Mouse (Mus musculus): ENCODE results near the gene Rab24.

The Rab24 gene

GRCm38 (mm10) chr13:55328641-55329040, 6.9 kb upstream of the Rab24 start:
- no peak for DNase-seq (ENCODE audit: low spot score)

DNA sequence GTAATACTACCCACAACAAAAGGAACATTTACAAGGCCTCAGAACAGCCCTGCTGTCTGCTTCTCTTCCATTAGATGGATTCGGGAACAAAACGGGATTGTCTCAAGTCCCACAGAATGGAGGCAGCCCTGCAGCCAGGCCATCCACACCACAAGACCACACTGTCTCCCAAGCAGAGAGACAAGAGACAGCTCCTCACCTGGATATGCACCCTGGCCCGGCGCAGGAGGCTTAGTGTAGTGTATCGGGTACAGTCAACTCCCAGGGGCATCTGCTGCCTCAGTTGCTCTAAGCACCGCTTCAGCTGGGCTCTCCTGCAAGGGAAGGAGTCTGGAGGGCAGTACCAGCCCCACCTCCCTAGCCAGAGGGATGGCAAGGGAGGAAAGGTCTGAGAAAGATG, 6.4 kb upstream of the Rab24 start:
- no peak for DNase-seq (ENCODE audit: low spot score)

GRCm38 (mm10) chr13:55327633-55328032, 5.9 kb upstream of the Rab24 start:
- peak; percentile 65 for DNase-seq (ENCODE audit: low spot score)

DNA sequence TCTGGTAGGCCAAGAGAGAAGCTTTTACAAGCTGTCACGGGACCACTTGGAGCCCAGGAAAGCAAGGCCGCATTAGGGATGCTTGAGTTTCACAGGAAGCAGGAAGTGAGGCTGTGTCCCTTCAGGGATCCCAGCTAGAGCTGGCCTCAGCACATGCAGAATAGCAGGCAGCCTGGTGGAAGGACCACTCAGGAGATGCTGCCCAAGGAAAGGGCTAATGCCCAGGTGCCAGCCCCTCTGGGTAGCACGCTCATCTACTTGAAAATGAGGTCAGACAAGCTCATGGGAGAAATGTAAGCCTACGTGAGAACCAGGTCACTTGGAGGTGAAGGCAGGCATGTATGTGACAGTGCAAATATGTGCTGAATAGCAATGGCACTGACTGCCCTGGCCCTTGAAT, 5.4 kb upstream of the Rab24 start:
- no peak for DNase-seq (ENCODE audit: low spot score)

DNA sequence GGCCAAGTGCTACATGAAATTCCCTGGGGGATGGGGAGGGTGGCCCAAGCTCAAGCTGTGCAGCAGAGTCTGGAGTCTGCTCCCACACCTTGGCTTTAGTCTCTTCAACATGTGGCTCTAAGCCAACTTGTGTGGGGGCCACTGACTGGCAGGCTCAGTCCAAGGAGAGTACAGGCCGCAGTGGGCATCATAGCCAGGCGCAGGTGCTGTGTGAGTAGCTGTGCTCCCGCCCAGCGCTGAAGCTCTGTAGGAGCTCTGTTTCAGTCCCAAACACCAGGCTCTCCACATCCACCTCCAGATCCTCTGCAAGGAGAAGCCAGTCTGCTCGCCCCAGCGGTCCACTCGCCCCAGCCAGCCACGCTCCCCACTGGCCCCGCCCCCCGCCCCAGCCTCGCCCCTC, 3.9 kb upstream of the Rab24 start:
- DNase-seq (ENCODE audit: low spot score): no peak

DNA sequence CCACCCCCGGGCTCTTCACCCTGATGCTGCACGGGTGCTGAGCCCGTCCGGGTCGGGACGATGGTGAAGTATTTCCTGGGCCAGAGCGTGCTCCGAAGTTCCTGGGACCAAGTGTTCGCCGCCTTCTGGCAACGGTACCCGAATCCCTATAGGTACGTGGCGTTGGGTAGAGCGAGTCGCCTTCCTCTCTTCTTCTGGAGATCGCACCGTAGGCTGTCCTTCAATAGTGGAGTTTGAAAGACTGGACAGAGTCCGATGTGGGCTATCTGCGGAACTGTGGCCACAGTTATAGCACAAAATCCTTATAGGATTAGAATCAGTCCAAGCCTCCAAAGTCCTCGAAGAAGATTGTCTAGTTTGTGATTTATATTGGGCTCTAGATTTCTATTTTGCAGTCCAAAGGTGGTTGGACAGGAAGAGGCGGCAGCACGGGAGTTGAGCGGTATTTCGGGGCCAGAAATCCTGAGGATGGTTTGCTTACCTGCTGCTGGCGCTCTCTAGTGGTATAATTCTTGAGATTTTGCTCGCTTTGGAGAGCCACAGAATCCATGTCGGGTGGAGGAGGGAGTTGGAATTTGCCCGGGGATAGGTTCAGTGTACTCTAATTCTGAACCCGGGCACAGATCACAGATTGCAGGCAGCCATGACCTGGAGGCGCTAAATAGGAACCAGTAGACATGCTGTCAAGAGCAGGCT, 532 bp upstream of the Rab24 start:
- DNase-seq (ENCODE audit: low spot score): no peak

GRCm38 (mm10) chr13:55319931-55320533, 1.7 kb downstream of the Rab24 start, which contains the start of gene Prelid1:
Gene Prelid1, plus strand, starts transcription at chr13:55320500.
- DNase-seq (ENCODE audit: low spot score): no peak

- no peak for DNase-seq (ENCODE audit: low spot score)
These were observed 3.4 kb downstream of the Rab24 start for GRCm38 (mm10) chr13:55318351-55318750.

- no peak for DNase-seq (ENCODE audit: low spot score)
These were observed 6.8 kb downstream of the Rab24 start for GRCm38 (mm10) chr13:55314891-55315412.

- no peak for DNase-seq (ENCODE audit: low spot score)
These were observed 8.7 kb downstream of the Rab24 start for GRCm38 (mm10) chr13:55313051-55313450.

DNA sequence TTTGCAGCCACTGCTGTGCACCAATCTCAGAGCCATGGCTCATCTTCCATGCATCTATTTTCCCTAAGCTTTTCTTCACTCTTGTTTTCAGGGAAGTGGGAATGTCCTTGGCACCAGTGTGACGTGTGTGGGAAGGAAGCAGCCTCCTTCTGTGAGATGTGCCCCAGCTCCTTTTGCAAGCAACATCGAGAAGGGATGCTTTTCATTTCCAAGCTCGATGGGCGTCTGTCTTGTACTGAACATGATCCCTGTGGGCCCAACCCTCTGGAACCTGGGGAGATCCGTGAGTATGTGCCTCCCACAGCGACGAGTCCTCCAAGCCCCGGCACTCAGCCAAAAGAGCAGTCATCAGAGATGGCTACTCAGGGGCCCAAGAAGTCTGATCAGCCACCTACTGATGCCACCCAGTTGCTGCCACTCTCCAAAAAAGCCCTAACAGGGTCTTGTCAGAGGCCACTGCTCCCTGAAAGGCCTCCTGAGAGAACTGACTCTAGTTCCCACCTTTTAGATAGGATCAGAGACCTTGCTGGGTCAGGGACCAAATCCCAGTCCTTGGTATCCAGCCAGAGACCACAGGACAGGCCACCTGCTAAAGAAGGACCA, 9.6 kb downstream of the Rab24 start:
- no peak for DNase-seq (ENCODE audit: low spot score)

- no peak for DNase-seq (ENCODE audit: low spot score)
These were observed 20.8 kb downstream of the Rab24 start for GRCm38 (mm10) chr13:55300913-55301312.

DNA sequence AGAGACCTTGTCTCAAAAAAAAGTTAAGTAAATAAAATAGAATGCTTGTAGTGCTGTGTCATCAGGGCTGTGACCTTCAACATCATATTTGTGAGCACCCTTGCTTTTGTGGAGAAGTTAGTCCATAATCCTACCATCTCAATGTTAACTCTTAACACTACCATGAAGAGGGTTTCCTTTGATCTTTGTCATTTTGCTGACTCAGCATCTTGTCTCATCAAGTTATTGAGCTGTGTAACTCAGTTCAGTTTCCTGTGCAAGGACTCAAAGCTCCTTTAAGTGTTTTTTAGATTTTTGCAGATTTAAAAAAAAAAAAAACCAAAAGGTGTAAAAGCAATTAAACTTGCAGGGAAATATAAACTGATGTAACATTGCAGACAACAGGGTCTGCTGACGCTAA, 25.0 kb downstream of the Rab24 start:
- DNase-seq (ENCODE audit: low spot score): no peak

GRCm38 (mm10) chr13:55288854-55289253, 32.9 kb downstream of the Rab24 start:
- no peak for DNase-seq (ENCODE audit: low spot score)

DNA sequence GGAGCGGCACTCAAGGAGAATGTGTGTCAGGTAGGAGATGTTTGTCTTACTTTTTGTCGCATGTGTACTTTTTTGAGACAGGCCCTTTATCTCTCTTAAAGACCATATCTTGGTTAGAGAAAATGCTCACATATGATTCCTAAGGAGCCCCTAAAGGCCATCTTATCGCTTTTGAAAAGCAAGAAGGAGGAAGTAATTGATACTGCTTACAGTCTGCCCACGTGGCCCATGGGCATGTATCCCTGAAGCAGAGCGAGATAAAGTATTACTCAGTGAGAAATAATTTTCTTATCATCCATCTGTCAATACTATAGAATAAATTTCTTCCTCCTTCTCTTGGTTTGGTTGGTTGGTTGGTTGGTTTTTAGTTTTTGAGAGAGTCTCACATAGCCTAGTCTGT, 44.1 kb downstream of the Rab24 start:
- DNase-seq (ENCODE audit: low spot score): no peak

- DNase-seq (ENCODE audit: low spot score): no peak
These were observed 44.5 kb downstream of the Rab24 start for GRCm38 (mm10) chr13:55277203-55277602.
